Mouse (Mus musculus) liver, embryonic 11.5 days (tissue): ENCODE measurements around the gene Astn2. TPM values are rescaled to one million over a fixed set of nuclear protein-coding genes. Genes with fewer than 3 reads are reported as not detected.

Experiments used
- ATAC-seq: fragments of 200-750 bp; cut with Nextera tagmentation; replicated peaks from 2 replicates; pipeline ENCODE4 v1.8.0; 2017; ENCODE audit warnings: moderate number of reproducible peaks, mild to moderate bottlenecking, moderate TSS enrichment, moderate library complexity; ENCODE audit not compliant: low FRiP score
- DNase-seq: peaks from one replicate; pipeline ENCODE4 v3.0.0-alpha.2; 2017; ENCODE audit warnings: low spot score
- H3K27ac ChIP-seq: fragments of 300-500 bp; sonication (generic); 2 replicates; pipeline ENCODE4 v1.5.1; 2014; ENCODE audit warnings: mild to moderate bottlenecking, low read depth, low read length, control low read depth
- H3K27me3 ChIP-seq: fragments of 300-500 bp; sonication (generic); replicated peaks from 2 replicates; pipeline ENCODE4 v1.6.1; 2014; ENCODE audit warnings: low read length, mixed read lengths; ENCODE audit not compliant: control insufficient read depth, insufficient read depth
- H3K36me3 ChIP-seq: fragments of 300-500 bp; sonication (generic); 2 replicates; pipeline ENCODE4 v1.6.1; 2014; ENCODE audit warnings: mild to moderate bottlenecking, low read length, moderate library complexity, mixed read lengths; ENCODE audit not compliant: control insufficient read depth, insufficient read depth
- H3K4me1 ChIP-seq: fragments of 300-500 bp; sonication (generic); replicated peaks from 2 replicates; pipeline ENCODE4 v1.6.1; 2014; ENCODE audit warnings: low read length, mixed read lengths; ENCODE audit not compliant: control insufficient read depth, insufficient read depth
- H3K4me2 ChIP-seq: fragments of 300-500 bp; sonication (generic); 2 replicates; pipeline ENCODE4 v1.6.1; 2014; ENCODE audit warnings: mild to moderate bottlenecking, control low read depth, moderate library complexity
- H3K4me3 ChIP-seq: fragments of 300-500 bp; sonication (generic); 2 replicates; pipeline ENCODE4 v1.5.1; 2014; ENCODE audit warnings: low read depth, low read length, control low read depth
- H3K9ac ChIP-seq: fragments of 300-500 bp; sonication (generic); 2 replicates; pipeline ENCODE4 v1.6.1; 2014; ENCODE audit warnings: low read depth, low read length, control low read depth
- H3K9me3 ChIP-seq: fragments of 300-500 bp; sonication (generic); 2 replicates; pipeline ENCODE4 v1.6.1; 2016; ENCODE audit warnings: low read length, inconsistent platforms, mixed read lengths; ENCODE audit not compliant: control insufficient read depth
- WGBS: fragments of 180-500 bp; shearing (Covaris S2); extraction: QIAGEN DNeasy Blood & Tissue Kit; methylation state at CpG from one replicate; pipeline ENCODE4 v1.1.7; 2014; 5-methylcytosine and 5-hydroxymethylcytosine counted together
- polyA plus RNA-seq: library from polyadenylated mRNA; unstranded; fragments of >200 nt; fragmentation: Nextera tagmentation; extraction: Ambion mirVana; gene quantifications from 2 replicates; pipeline ENCODE4 v1.2.1, GENCODE M21; 2014

Astn2 gene
- polyA plus RNA-seq, 1 experiment from 2014 or later: 0.05 TPM

- DNase-seq (no peak), ATAC-seq (no peak)
- Histone ChIP-seq H3K4me2 (no peak overlapping the region), H3K9me3 (no peaks in the 10 kb centered on the region), H3K4me1 (no peaks in the 10 kb centered on the region), H3K27me3 (no peaks in the 10 kb centered on the region), H3K27ac (no peak overlapping the region), H3K9ac (no peak overlapping the region), H3K4me3 (no peak overlapping the region), H3K36me3 (no peaks in the 10 kb centered on the region)
- 77% methylated on average over 9 of the region's 9 CpGs for WGBS
Observed at GRCm38 (mm10) chr4:65839550-65840000, 564.8 kb downstream of the Astn2 start.

GRCm38 (mm10) chr4:65838781-65839180, 565.6 kb downstream of the Astn2 start:
- no peak overlapping the region for H3K4me2 ChIP-seq
- H3K27me3 ChIP-seq: no peaks in the 10 kb centered on the region
- H3K4me1 ChIP-seq: no peaks in the 10 kb centered on the region
- ATAC-seq: no peak
- no peak for DNase-seq
- no peaks in the 10 kb centered on the region for H3K36me3 ChIP-seq
- H3K27ac ChIP-seq: no peak overlapping the region
- H3K9ac ChIP-seq: no peak overlapping the region
- H3K4me3 ChIP-seq: no peak overlapping the region
- WGBS: 78% methylated on average over 4 of the region's 4 CpGs
- no peaks in the 10 kb centered on the region for H3K9me3 ChIP-seq

GRCm38 (mm10) chr4:65832971-65833370, 571.4 kb downstream of the Astn2 start:
- ATAC-seq (no peak), DNase-seq (no peak)
- H3K36me3 ChIP-seq: no peaks in the 10 kb centered on the region
- H3K4me3 ChIP-seq: no peak overlapping the region
- 84% methylated on average over 1 of the region's 1 CpGs for WGBS
- H3K27me3 ChIP-seq: no peaks in the 10 kb centered on the region
- no peak overlapping the region for H3K4me2 ChIP-seq
- H3K27ac ChIP-seq: no peak overlapping the region
- no peaks in the 10 kb centered on the region for H3K9me3 ChIP-seq
- no peak overlapping the region for H3K9ac ChIP-seq
- no peaks in the 10 kb centered on the region for H3K4me1 ChIP-seq

GRCm38 (mm10) chr4:65831872-65832271, 572.5 kb downstream of the Astn2 start:
- H3K4me1 ChIP-seq: no peaks in the 10 kb centered on the region
- H3K36me3 ChIP-seq: no peaks in the 10 kb centered on the region
- no peak overlapping the region for H3K4me3 ChIP-seq
- DNase-seq (no peak), ATAC-seq (no peak)
- no peaks in the 10 kb centered on the region for H3K9me3 ChIP-seq
- 76% methylated on average over 3 of the region's 3 CpGs for WGBS
- no peak overlapping the region for H3K9ac ChIP-seq
- H3K27me3 ChIP-seq: no peaks in the 10 kb centered on the region
- H3K27ac ChIP-seq: no peak overlapping the region
- no peak overlapping the region for H3K4me2 ChIP-seq

- H3K4me1 ChIP-seq: no peaks in the 10 kb centered on the region
- no peak overlapping the region for H3K4me3 ChIP-seq
- no peaks in the 10 kb centered on the region for H3K27me3 ChIP-seq
- no peak overlapping the region for H3K4me2 ChIP-seq
- ATAC-seq (no peak), DNase-seq (no peak)
- no peaks in the 10 kb centered on the region for H3K36me3 ChIP-seq
- 10% methylated on average over 3 of the region's 3 CpGs for WGBS
- H3K9me3 ChIP-seq: no peaks in the 10 kb centered on the region
- no peak overlapping the region for H3K9ac ChIP-seq
- no peak overlapping the region for H3K27ac ChIP-seq
Observed at GRCm38 (mm10) chr4:65830495-65830894, 573.9 kb downstream of the Astn2 start.

GRCm38 (mm10) chr4:65821070-65821469, 583.3 kb downstream of the Astn2 start:
- WGBS: 64% methylated on average over 2 of the region's 2 CpGs
- DNase-seq (no peak), ATAC-seq (no peak)
- H3K9me3 ChIP-seq: no peaks in the 10 kb centered on the region
- no peaks in the 10 kb centered on the region for H3K36me3 ChIP-seq
- no peak overlapping the region for H3K9ac ChIP-seq
- no peak overlapping the region for H3K4me2 ChIP-seq
- H3K4me3 ChIP-seq: no peak overlapping the region
- no peaks in the 10 kb centered on the region for H3K27me3 ChIP-seq
- H3K27ac ChIP-seq: no peak overlapping the region
- no peaks in the 10 kb centered on the region for H3K4me1 ChIP-seq

- H3K4me1 ChIP-seq: no peaks in the 10 kb centered on the region
- no peaks in the 10 kb centered on the region for H3K27me3 ChIP-seq
- DNase-seq: no peak
- ATAC-seq: no peak
- H3K4me2 ChIP-seq: no peak overlapping the region
- no peak overlapping the region for H3K4me3 ChIP-seq
- whole genome bisulfite sequencing: 44% methylated on average over 2 of the region's 2 CpGs
- H3K27ac ChIP-seq: no peak overlapping the region
- H3K9me3 ChIP-seq: no peaks in the 10 kb centered on the region
- no peak overlapping the region for H3K9ac ChIP-seq
- H3K36me3 ChIP-seq: no peaks in the 10 kb centered on the region
Observed at GRCm38 (mm10) chr4:65820236-65820635, 584.2 kb downstream of the Astn2 start.

- no peak for ATAC-seq
- Histone ChIP-seq H3K4me2 (no peak overlapping the region), H3K4me3 (no peak overlapping the region), H3K9ac (no peak overlapping the region), H3K27ac (no peak overlapping the region), H3K27me3 (no peaks in the 10 kb centered on the region), H3K4me1 (no peaks in the 10 kb centered on the region), H3K36me3 (no peaks in the 10 kb centered on the region), H3K9me3 (no peaks in the 10 kb centered on the region)
- WGBS: 62% methylated on average over 3 of the region's 3 CpGs
- DNase-seq: no peak
Observed at GRCm38 (mm10) chr4:65819835-65820234, 584.6 kb downstream of the Astn2 start.

- no peak overlapping the region for H3K27ac ChIP-seq
- no peak for ATAC-seq
Observed at GRCm38 (mm10) chr4:65814176-65814535, 590.3 kb downstream of the Astn2 start.

More at GRCm38 (mm10) chr4:65814176-65814535, 590.3 kb downstream of the Astn2 start:
- no peaks in the 10 kb centered on the region for H3K36me3 ChIP-seq
- H3K4me1 ChIP-seq: no peaks in the 10 kb centered on the region
- H3K9ac ChIP-seq: no peak overlapping the region
- no peak overlapping the region for H3K4me3 ChIP-seq
- H3K27me3 ChIP-seq: no peaks in the 10 kb centered on the region
- no peak overlapping the region for H3K4me2 ChIP-seq
- DNase-seq: no peak
- H3K9me3 ChIP-seq: no peaks in the 10 kb centered on the region
- 86% methylated on average over 2 of the region's 2 CpGs for WGBS
